Mouse (Mus musculus) CH12.LX (cell line): ENCODE measurements around the gene Alk. TPM values are rescaled to one million over a fixed set of nuclear protein-coding genes. Genes with fewer than 3 reads are reported as not detected.

ENCODE experiments used
- DNase-seq: peaks from one replicate; pipeline ENCODE4 v3.0.0-alpha.2; 2013; ENCODE audit errors: extremely low read depth
- H3K27ac ChIP-seq: 2 replicates; pipeline ENCODE4 v1.5.1; 2012; ENCODE audit warnings: low read depth, mild to moderate bottlenecking, control low read depth, moderate library complexity; ENCODE audit not compliant: insufficient read depth
- H3K27me3 ChIP-seq: replicated peaks from 2 replicates; pipeline ENCODE3; 2012; ENCODE audit warnings: inconsistent platforms
- H3K36me3 ChIP-seq, 2 experiments: replicated peaks in 1 of 2; 2 replicates each; pipeline versions ENCODE3 to v1.6.1; 2012; ENCODE audit warnings: inconsistent platforms in 1 of 2, low read length in 1 of 2, mild to moderate bottlenecking in 1 of 2, mixed read lengths in 1 of 2, moderate library complexity in 1 of 2; ENCODE audit not compliant: control insufficient read depth in 1 of 2, insufficient read depth in 1 of 2
- H3K4me1 ChIP-seq, 2 experiments: 2 replicates each; pipeline ENCODE4 v1.6.1; 2012; ENCODE audit warnings: inconsistent platforms in 1 of 2, moderate library complexity in 1 of 2; ENCODE audit not compliant: insufficient read depth in 2 of 2, control insufficient read depth in 1 of 2
- H3K4me2 ChIP-seq: 2 replicates; pipeline ENCODE4 v1.6.1; 2012; ENCODE audit warnings: low read depth, mild to moderate bottlenecking, control low read depth; ENCODE audit not compliant: poor library complexity, insufficient read depth, severe bottlenecking
- H3K4me3 ChIP-seq, 3 experiments: fragments of 150-350 bp in 1 of 3; sonication (generic) in 1 of 3; replicated peaks in 1 of 3; 2 replicates each; pipeline versions ENCODE3 to v1.5.1; 2011 to 2012; ENCODE audit warnings: low read depth in 2 of 3, low read length in 2 of 3, mild to moderate bottlenecking in 2 of 3, moderate library complexity in 2 of 3, control low read depth in 1 of 3, improper control_type of control experiment in 1 of 3, inconsistent platforms in 1 of 3, mixed read lengths in 1 of 3; ENCODE audit not compliant: poor library complexity in 1 of 3
- H3K79me2 ChIP-seq: replicated peaks from 2 replicates; pipeline ENCODE4 v1.6.1; 2012; ENCODE audit warnings: mild to moderate bottlenecking, moderate library complexity; ENCODE audit not compliant: control insufficient read depth, poor library complexity, insufficient read depth, severe bottlenecking; ENCODE audit errors: extremely low read depth
- H3K9ac ChIP-seq: 2 replicates; pipeline ENCODE4 v1.6.1; 2012; ENCODE audit warnings: low read depth, mild to moderate bottlenecking, control low read depth, moderate library complexity; ENCODE audit not compliant: insufficient read depth
- H3K9me3 ChIP-seq: replicated peaks from 2 replicates; pipeline ENCODE3; 2012; ENCODE audit warnings: low read length, inconsistent platforms, mixed read lengths
- BHLHE40 ChIP-seq: IDR thresholded peaks from 2 replicates; pipeline ENCODE4 v1.6.1; 2011; ENCODE audit warnings: mild to moderate bottlenecking, low read depth, low read length, improper control_type of control experiment
- CHD1 ChIP-seq: IDR thresholded peaks from 2 replicates; pipeline ENCODE4 v1.6.1; 2012; ENCODE audit warnings: low read depth, low read length, improper control_type of control experiment, inconsistent platforms
- EP300 ChIP-seq: IDR thresholded peaks from 2 replicates; pipeline ENCODE4 v1.6.1; 2011; ENCODE audit warnings: low read length, improper control_type of control experiment
- GABPA ChIP-seq: IDR thresholded peaks from 2 replicates; pipeline ENCODE4 v1.6.1; 2012; ENCODE audit warnings: low read depth, low read length, improper control_type of control experiment, inconsistent platforms; ENCODE audit not compliant: insufficient replicate concordance
- HCFC1 ChIP-seq: IDR thresholded peaks from 2 replicates; pipeline ENCODE4 v1.6.1; 2012; ENCODE audit warnings: low read depth, mild to moderate bottlenecking, inconsistent platforms, low read length, improper control_type of control experiment
- JUN ChIP-seq: IDR thresholded peaks from 2 replicates; pipeline ENCODE4 v1.6.1; 2011; ENCODE audit warnings: low read depth, mild to moderate bottlenecking, low read length, improper control_type of control experiment, moderate library complexity; ENCODE audit not compliant: insufficient read depth
- KAT2A ChIP-seq: IDR thresholded peaks from 2 replicates; pipeline ENCODE4 v1.6.1; 2012; ENCODE audit warnings: low read length, improper control_type of control experiment, inconsistent platforms; ENCODE audit not compliant: insufficient replicate concordance
- MAZ ChIP-seq: IDR thresholded peaks from 2 replicates; pipeline ENCODE4 v1.6.1; 2012; ENCODE audit warnings: low read depth, mild to moderate bottlenecking, inconsistent platforms, low read length, improper control_type of control experiment, moderate library complexity
- MEF2A ChIP-seq: IDR thresholded peaks from 2 replicates; pipeline ENCODE4 v1.6.1; 2014; ENCODE audit warnings: low read depth, mild to moderate bottlenecking, inconsistent platforms, low read length, improper control_type of control experiment, borderline replicate concordance
- MXI1 ChIP-seq: IDR thresholded peaks from 2 replicates; pipeline ENCODE4 v1.6.1; 2011; ENCODE audit warnings: mild to moderate bottlenecking, low read depth, low read length, improper control_type of control experiment
- MYC ChIP-seq: IDR thresholded peaks from 2 replicates; pipeline ENCODE4 v1.6.1; 2011; ENCODE audit warnings: low read depth, mild to moderate bottlenecking, improper control_type of control experiment, low read length
- PAX5 ChIP-seq: IDR thresholded peaks from 2 replicates; pipeline ENCODE4 v1.6.1; 2012; ENCODE audit warnings: low read length, inconsistent platforms, mixed read lengths
- RAD21 ChIP-seq: IDR thresholded peaks from 2 replicates; pipeline ENCODE4 v1.6.1; 2011; ENCODE audit warnings: low read depth, mild to moderate bottlenecking, low read length, improper control_type of control experiment, moderate library complexity
- SIN3A ChIP-seq: IDR thresholded peaks from 2 replicates; pipeline ENCODE4 v1.6.1; 2012; ENCODE audit warnings: low read length, improper control_type of control experiment, inconsistent platforms
- SMC3 ChIP-seq: IDR thresholded peaks from 2 replicates; pipeline ENCODE4 v1.6.1; 2011; ENCODE audit warnings: low read depth, low read length, improper control_type of control experiment
- TBP ChIP-seq: conservative IDR thresholded peaks from 2 replicates; pipeline ENCODE4 v1.6.1; 2011; ENCODE audit warnings: low read depth, low read length, improper control_type of control experiment
- TCF12 ChIP-seq: IDR thresholded peaks from 2 replicates; pipeline ENCODE4 v1.6.1; 2014; ENCODE audit warnings: low read depth, mild to moderate bottlenecking, inconsistent platforms, low read length, improper control_type of control experiment
- UBTF ChIP-seq: IDR thresholded peaks from 2 replicates; pipeline ENCODE4 v1.6.1; 2012; ENCODE audit warnings: low read depth, mild to moderate bottlenecking, inconsistent platforms, low read length, improper control_type of control experiment, moderate library complexity
- USF2 ChIP-seq: conservative IDR thresholded peaks from 2 replicates; pipeline ENCODE4 v1.6.1; 2011; ENCODE audit warnings: low read depth, low read length, improper control_type of control experiment
- ZC3H11A ChIP-seq: IDR thresholded peaks from 2 replicates; pipeline ENCODE4 v1.6.1; 2012; ENCODE audit warnings: low read depth, mild to moderate bottlenecking, inconsistent platforms, low read length, improper control_type of control experiment
- ZMIZ1 ChIP-seq: IDR thresholded peaks from 2 replicates; pipeline ENCODE4 v1.6.1; 2012; ENCODE audit warnings: low read depth, mild to moderate bottlenecking, inconsistent platforms, low read length, improper control_type of control experiment
- ZNF384 ChIP-seq: IDR thresholded peaks from 2 replicates; pipeline ENCODE4 v1.6.1; 2012; ENCODE audit warnings: low read depth, low read length, improper control_type of control experiment, inconsistent platforms
- dilution Hi-C: fragments of 300-500 bp; cut with MboI; formaldehyde crosslinking; loops from 2 replicates; pipeline ENCODE4 v1.14.3; 2020; ENCODE audit warnings: low sequenced_read_pairs; ENCODE audit not compliant: extremely low pct_unique_long_range_greater_than_20kb, extremely low pct_ligation_motif_present
- in situ Hi-C: fragments of 300-500 bp; cut with MboI; formaldehyde crosslinking; loops from 3 replicates; pipeline ENCODE4 v1.14.3; 2019; ENCODE audit warnings: low sequenced_read_pairs, low pct_ligation_motif_present, low pct_unique_long_range_greater_than_20kb, mixed read lengths
- polyA plus RNA-seq: library from polyadenylated mRNA; unstranded; fragments of >175 nt; gene quantifications from 2 replicates; pipeline ENCODE4 v1.2.1, GENCODE M21; 2012; ENCODE audit warnings: low read depth; ENCODE audit not compliant: insufficient read length
- total RNA-seq, 2 experiments: library from RNA; depleted of rRNA; stranded (reverse); fragments of 300-350 nt in 1 of 2; fragments of >200 nt in 1 of 2; gene quantifications; 2 replicates each; pipeline ENCODE4 v1.2.3; 2012 to 2014

Alk gene
- total and polyA plus RNA-seq, 3 experiments: 0.38 to 0.63 (median 0.44) TPM

DNA sequence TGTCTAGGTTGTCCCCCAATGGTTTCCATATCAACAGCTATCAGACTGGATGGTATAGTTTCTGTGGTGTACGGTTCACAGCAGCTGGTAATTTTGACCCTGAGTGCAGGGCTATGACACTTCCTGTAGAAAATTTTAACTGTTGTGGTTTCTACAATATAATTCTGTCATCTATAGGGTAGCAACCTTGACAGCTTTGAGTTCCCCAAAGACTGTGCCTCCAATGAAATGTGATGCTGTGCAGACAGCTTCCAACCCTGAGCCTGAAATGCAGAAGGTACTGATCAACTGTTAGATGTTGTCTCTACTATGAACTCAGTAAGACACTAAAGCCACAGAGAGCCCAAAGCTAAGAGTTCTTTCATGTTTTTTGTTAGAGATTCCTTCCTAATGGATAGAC lies 532.6 kb downstream of the Alk start:
- no peak for TF ChIP-seq ZNF384
- no peak for TF ChIP-seq USF2
- TF ChIP-seq MAZ: no peak
- TF ChIP-seq KAT2A: no peak
- no peak for TF ChIP-seq SMC3
- no peak for TF ChIP-seq TCF12
- no peak for TF ChIP-seq RAD21
- TF ChIP-seq UBTF: no peak
- no peak for TF ChIP-seq HCFC1
- TF ChIP-seq MYC: no peak
- TF ChIP-seq MEF2A: no peak
- TF ChIP-seq BHLHE40: no peak
- no peak for TF ChIP-seq PAX5
- no peak for TF ChIP-seq GABPA
- no peak for TF ChIP-seq CHD1
- TF ChIP-seq SIN3A: no peak
- TF ChIP-seq ZMIZ1: no peak
- TF ChIP-seq TBP: no peak
- no peak for TF ChIP-seq JUN
- no peak for TF ChIP-seq EP300
- dilution Hi-C loops: no loop called here

DNA sequence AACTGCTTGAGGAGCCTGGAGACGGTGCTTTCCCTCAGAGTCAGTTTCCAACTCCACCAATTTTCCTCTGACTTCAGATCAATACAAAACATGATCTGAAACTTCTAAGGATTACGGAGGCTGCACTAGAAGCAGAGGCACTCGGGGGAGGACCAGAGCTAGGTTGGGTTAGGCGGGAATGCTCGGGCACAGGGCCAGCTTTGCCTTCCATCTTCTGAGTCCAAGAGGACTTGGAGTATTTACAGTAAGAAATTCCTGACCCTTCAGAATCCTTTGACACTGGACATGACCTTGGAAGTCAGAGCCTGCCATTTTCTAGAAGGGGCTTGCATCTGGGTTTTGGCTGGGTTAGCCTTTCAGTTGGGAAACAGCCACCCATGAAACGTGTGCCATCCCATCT lies 536.3 kb downstream of the Alk start:
- in situ Hi-C loops (no loop called here), dilution Hi-C loops (no loop called here)
- Histone ChIP-seq H3K36me3 (no peaks in the 10 kb centered on the region), H3K4me1 (peaks cover 0 to 1% of the 10 kb centered on the region in 2 experiments; a peak in 1 of 4 replicates), H3K4me3 (no peak overlapping the region), H3K79me2 (no peaks in the 10 kb centered on the region), H3K4me2 (no peak overlapping the region), H3K27ac (no peak overlapping the region), H3K9ac (no peak overlapping the region), H3K9me3 (no peaks in the 10 kb centered on the region), H3K27me3 (no peaks in the 10 kb centered on the region)
- TF ChIP-seq TBP (no peak), CHD1 (no peak), ZC3H11A (no peak), JUN (no peak), MXI1 (no peak)
- DNase-seq: no peak

More for the DNA sequence above, 532.6 kb downstream of the Alk start:
- no peak overlapping the region for H3K4me2 ChIP-seq
- no peak overlapping the region for H3K4me3 ChIP-seq
- H3K9ac ChIP-seq: no peak overlapping the region
- no peaks in the 10 kb centered on the region for H3K36me3 ChIP-seq
- DNase-seq: no peak
- peaks cover 0 to 5% of the 10 kb centered on the region in 2 experiments; a peak in 2 of 4 replicates for H3K4me1 ChIP-seq
- no peaks in the 10 kb centered on the region for H3K79me2 ChIP-seq
- H3K27ac ChIP-seq: no peak overlapping the region
- in situ Hi-C loops: no loop called here
- H3K27me3 ChIP-seq: no peaks in the 10 kb centered on the region
- H3K9me3 ChIP-seq: no peaks in the 10 kb centered on the region
